Mouse (Mus musculus): ENCODE results near the gene Btd. TPM values are rescaled to one million over a fixed set of nuclear protein-coding genes. Genes with fewer than 3 reads are reported as not detected.

Gene Btd
- polyA plus RNA-seq, 1 experiment from 2014 or later = 15.4 TPM

DNA sequence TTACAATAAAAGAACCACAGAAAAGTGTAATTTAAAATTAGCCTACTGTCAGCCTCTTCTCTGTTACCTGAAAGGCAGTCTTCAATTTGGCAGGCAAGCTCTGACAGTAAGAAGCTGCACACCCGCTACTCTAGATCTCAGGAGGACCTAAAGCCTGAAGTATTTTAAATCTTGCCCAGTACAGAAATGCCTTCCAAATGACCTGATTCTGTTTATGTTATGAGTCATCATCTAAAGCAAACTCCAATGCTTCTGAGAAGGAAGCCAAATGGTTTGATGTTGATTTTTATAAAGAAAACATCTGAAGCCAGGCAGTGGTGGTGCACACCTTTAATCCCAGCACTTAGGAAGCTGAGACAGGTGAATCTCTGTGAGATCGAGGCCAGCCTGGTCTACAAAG lies 59.5 kb downstream of the Btd start:
- 75% methylated on average over 2 of the region's 2 CpGs for WGBS (ENCODE audit: insufficient replicate concordance)
- H3K27ac ChIP-seq (ENCODE audit: low read length) = no peak overlapping the region

DNA sequence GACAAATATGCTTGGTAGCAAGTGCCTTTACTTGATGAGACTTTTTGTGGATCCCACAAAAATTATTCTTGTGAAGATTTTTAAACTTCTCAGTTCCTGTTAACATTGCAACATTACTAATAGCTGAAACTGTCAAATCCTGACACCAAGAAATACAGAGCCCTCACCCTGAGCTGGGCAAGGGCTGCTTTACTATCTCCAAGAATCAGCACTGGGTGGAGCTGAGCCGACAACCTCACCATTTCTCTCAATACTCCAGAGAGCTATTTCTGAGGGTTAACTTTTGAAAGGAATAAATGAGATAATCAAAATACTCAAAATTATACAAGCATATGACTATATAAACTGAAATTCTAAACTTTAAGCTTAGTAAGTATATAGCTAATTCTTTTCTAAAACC lies 68.5 kb downstream of the Btd start:
- no peaks in the 10 kb centered on the region for H3K27me3 ChIP-seq (ENCODE audit: control insufficient read depth, insufficient read depth, low read depth, low read length)
- H3K9ac ChIP-seq (ENCODE audit: low read depth, low read length) = no peak overlapping the region
- H3K36me3 ChIP-seq (ENCODE audit: control insufficient read depth, insufficient read depth) = peaks cover 8% of the 10 kb centered on the region
- H3K9me3 ChIP-seq (replicated peaks; ENCODE audit: control insufficient read depth, low read length) = no peaks in the 10 kb centered on the region
- H3K4me1 ChIP-seq (ENCODE audit: control insufficient read depth, low read depth, low read length) = no peaks in the 10 kb centered on the region; the same call in 1 of the 2 replicates
- WGBS (ENCODE audit: insufficient replicate concordance) = 22% methylated on average over 1 of the region's 1 CpGs
- no peak overlapping the region for H3K27ac ChIP-seq (ENCODE audit: low read length)
- H3K4me2 ChIP-seq (ENCODE audit: low read depth, low read length) = no peak overlapping the region
- no peak overlapping the region for H3K4me3 ChIP-seq (ENCODE audit: low read depth, low read length)
- ATAC-seq (ENCODE audit: low read depth) = peak; percentile 67; the same call in 1 of the 2 replicates

More for the DNA sequence above, 59.5 kb downstream of the Btd start:
- Histone ChIP-seq H3K36me3 (ENCODE audit: control insufficient read depth, insufficient read depth) (no peaks in the 10 kb centered on the region; the same call in none of the 2 replicates), H3K9ac (ENCODE audit: low read depth, low read length) (no peak overlapping the region), H3K27me3 (ENCODE audit: control insufficient read depth, insufficient read depth, low read depth, low read length) (no peaks in the 10 kb centered on the region), H3K4me1 (ENCODE audit: control insufficient read depth, low read depth, low read length) (no peaks in the 10 kb centered on the region), H3K4me3 (ENCODE audit: low read depth, low read length) (no peak overlapping the region), H3K4me2 (ENCODE audit: low read depth, low read length) (no peak overlapping the region), H3K9me3 (replicated peaks; ENCODE audit: control insufficient read depth, low read length) (no peaks in the 10 kb centered on the region)
- ATAC-seq (ENCODE audit: low read depth) = no peak

DNA sequence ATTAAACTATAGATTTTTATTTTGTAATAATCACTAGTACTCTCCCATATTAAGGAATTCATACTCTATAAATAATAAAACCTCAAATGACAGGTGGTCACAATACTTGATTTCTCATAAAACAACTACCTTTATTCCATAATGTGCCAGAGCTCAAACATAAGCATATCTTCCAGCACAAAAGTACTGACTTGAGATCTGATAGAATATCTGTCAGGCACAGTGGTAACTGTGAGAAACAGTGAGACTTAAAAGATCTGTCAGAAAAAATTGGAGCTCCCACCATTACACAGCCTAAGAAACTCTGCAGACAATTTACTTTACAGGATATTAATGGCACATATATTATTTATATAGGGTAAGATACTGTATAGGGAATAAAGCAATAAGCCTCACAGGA lies 74.8 kb downstream of the Btd start:
- H3K36me3 ChIP-seq (ENCODE audit: control insufficient read depth, insufficient read depth) = peaks cover 3% of the 10 kb centered on the region; the same call in 1 of the 2 replicates
- ATAC-seq (ENCODE audit: low read depth) = no peak

DNA sequence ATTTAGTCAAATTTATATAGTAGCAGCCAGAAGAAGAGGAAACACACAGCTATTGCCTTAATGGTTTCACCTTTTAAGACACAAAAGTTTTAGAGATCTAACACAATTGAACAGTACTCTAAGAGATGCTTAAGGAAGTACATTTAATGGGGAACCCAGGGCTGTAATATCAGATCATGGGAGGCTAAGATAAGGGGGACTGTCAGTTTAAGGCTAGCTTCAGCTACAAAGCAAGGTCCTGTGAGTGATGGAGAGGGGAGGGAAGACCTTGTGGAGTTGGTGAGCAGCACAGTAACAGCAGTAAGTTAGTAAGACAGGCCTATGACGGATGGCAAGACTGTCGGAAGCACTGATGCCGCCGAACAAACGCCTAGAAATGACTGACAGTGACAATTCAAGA lies 76.5 kb downstream of the Btd start:
- ATAC-seq (ENCODE audit: low read depth) = peak; percentile 51; the same call in 1 of the 2 replicates
- Histone ChIP-seq H3K36me3 (ENCODE audit: control insufficient read depth, insufficient read depth) (peaks cover 6% of the 10 kb centered on the region), H3K4me1 (ENCODE audit: control insufficient read depth, low read depth, low read length) (peaks cover 14% of the 10 kb centered on the region), H3K4me3 (ENCODE audit: low read depth, low read length) (no peak overlapping the region), H3K4me2 (ENCODE audit: low read depth, low read length) (no peak overlapping the region), H3K9me3 (replicated peaks; ENCODE audit: control insufficient read depth, low read length) (no peaks in the 10 kb centered on the region), H3K27me3 (ENCODE audit: control insufficient read depth, insufficient read depth, low read depth, low read length) (no peaks in the 10 kb centered on the region), H3K27ac (ENCODE audit: low read length) (no peak overlapping the region), H3K9ac (ENCODE audit: low read depth, low read length) (no peak overlapping the region)
- 69% methylated on average over 5 of the region's 5 CpGs for WGBS (ENCODE audit: insufficient replicate concordance)

More for the DNA sequence above, 74.8 kb downstream of the Btd start:
- H3K4me1 ChIP-seq (ENCODE audit: control insufficient read depth, low read depth, low read length) = peaks cover 14% of the 10 kb centered on the region
- no peaks in the 10 kb centered on the region for H3K27me3 ChIP-seq (ENCODE audit: control insufficient read depth, insufficient read depth, low read depth, low read length)
- no peak overlapping the region for H3K4me3 ChIP-seq (ENCODE audit: low read depth, low read length)
- H3K9me3 ChIP-seq (replicated peaks; ENCODE audit: control insufficient read depth, low read length) = no peaks in the 10 kb centered on the region
- H3K27ac ChIP-seq (ENCODE audit: low read length) = no peak overlapping the region
- H3K4me2 ChIP-seq (ENCODE audit: low read depth, low read length) = no peak overlapping the region
- H3K9ac ChIP-seq (ENCODE audit: low read depth, low read length) = no peak overlapping the region

Other genes starting within 250 kb of the Btd start
- 19.3 and 22.1 TPM in 2 replicates for gene Sh3bp5, start 204.9 kb upstream of the Btd start, polyA plus RNA-seq (2015; fragmentation: Nextera tagmentation; extraction: Ambion mirVana)
- gene Eaf1, start 146.6 kb upstream of the Btd start, polyA plus RNA-seq (2015; fragmentation: Nextera tagmentation; extraction: Ambion mirVana) = 20.8 and 22.5 TPM in 2 replicates
- 23.7 and 25.2 TPM in 2 replicates for gene Mettl6, start 146.0 kb upstream of the Btd start, polyA plus RNA-seq (2015; fragmentation: Nextera tagmentation; extraction: Ambion mirVana)
- 0.29 and 0.48 TPM in 2 replicates for gene Colq, start 49.7 kb upstream of the Btd start, polyA plus RNA-seq (2015; fragmentation: Nextera tagmentation; extraction: Ambion mirVana)
- 2.1 and 5.1 TPM in 2 replicates for gene Gm49387, start 150 bp upstream of the Btd start, polyA plus RNA-seq (2015; fragmentation: Nextera tagmentation; extraction: Ambion mirVana)
- gene Hacl1, start 258 bp downstream of the Btd start, polyA plus RNA-seq (2015; fragmentation: Nextera tagmentation; extraction: Ambion mirVana) = 15.9 and 16.1 TPM in 2 replicates
- gene Ankrd28, start 189.6 kb downstream of the Btd start, polyA plus RNA-seq (2015; fragmentation: Nextera tagmentation; extraction: Ambion mirVana) = 3.6 and 3.9 TPM in 2 replicates